Mouse (Mus musculus): Measurements from ENCODE around the gene Hnrnpa3.

- TF ChIP-seq CTCF (IDR thresholded peaks at IDR 0.05; ENCODE audit: low read depth) (no peak), EP300 (optimal IDR thresholded peaks at IDR 0.05) (no peak)
Observed at GRCm38 (mm10) chr2:75716046-75717016, 57.3 kb downstream of the Hnrnpa3 start.

Measured in stomach, postnatal 0 days (tissue).